Mouse (Mus musculus): Measurements from ENCODE around the gene Gm3542. TPM values are rescaled to one million over a fixed set of nuclear protein-coding genes. Genes with fewer than 3 reads are reported as not detected.
"Not testable (repeated sequence)": the region's sequence is repeated elsewhere in the genome, so short reads cannot be mapped to it uniquely, and the experiment has no call there.

Gene Gm3542
- polyA plus RNA-seq (2015; fragmentation: Nextera tagmentation; extraction: Ambion mirVana): not detected in 2 replicates

GRCm38 (mm10) chr14:5334828-5335227 lies at the start of gene Gm3542:
Gm3542 (minus strand) TSS chr14:5334928.
- H3K9ac ChIP-seq (replicated peaks; ENCODE audit: low read length); H3K4me1 ChIP-seq (ENCODE audit: insufficient read depth, low read length); ATAC-seq (ENCODE audit: low FRiP score, low TSS enrichment); H3K4me3 ChIP-seq (ENCODE audit: low read length); H3K4me2 ChIP-seq (replicated peaks; ENCODE audit: low read depth, low read length); H3K9me3 ChIP-seq (ENCODE audit: low read length); H3K36me3 ChIP-seq (ENCODE audit: insufficient read depth, low read length); H3K27me3 ChIP-seq (ENCODE audit: insufficient read depth, low read length); H3K27ac ChIP-seq (ENCODE audit: low read length): not testable (repeated sequence)
- WGBS: no CpG with 5 or more reads among the region's 2 CpGs

Other genes with a start within 250 kb of the Gm3542 start
- gene Gm8279, start 203.4 kb downstream of the Gm3542 start, polyA plus RNA-seq (2015; fragmentation: Nextera tagmentation; extraction: Ambion mirVana): not detected in 2 replicates
- not detected in 2 replicates for gene Gm3317, start 170.4 kb downstream of the Gm3542 start, polyA plus RNA-seq (2015; fragmentation: Nextera tagmentation; extraction: Ambion mirVana)
- gene Gm8271, start 149.1 kb downstream of the Gm3542 start, polyA plus RNA-seq (2015; fragmentation: Nextera tagmentation; extraction: Ambion mirVana): not detected in 2 replicates
- gene Gm3526, start 74.3 kb downstream of the Gm3542 start, polyA plus RNA-seq (2015; fragmentation: Nextera tagmentation; extraction: Ambion mirVana): not detected in 2 replicates
- 0.22 TPM in 1 of 2 replicates, not detected in the other for gene Gm3500, start 54.1 kb upstream of the Gm3542 start, polyA plus RNA-seq (2015; fragmentation: Nextera tagmentation; extraction: Ambion mirVana)
- 0.42 and 0.45 TPM in 2 replicates for gene Gm3194, start 120.5 kb upstream of the Gm3542 start, polyA plus RNA-seq (2015; fragmentation: Nextera tagmentation; extraction: Ambion mirVana)
- gene Gm8246, start 142.9 kb upstream of the Gm3542 start, polyA plus RNA-seq (2015; fragmentation: Nextera tagmentation; extraction: Ambion mirVana): not detected in 2 replicates
- gene Gm3187, start 149.3 kb upstream of the Gm3542 start, polyA plus RNA-seq (2015; fragmentation: Nextera tagmentation; extraction: Ambion mirVana): not detected in 2 replicates
- 0.52 and 0.57 TPM in 2 replicates for gene Gm3488, start 166.7 kb upstream of the Gm3542 start, polyA plus RNA-seq (2015; fragmentation: Nextera tagmentation; extraction: Ambion mirVana)
- gene Gm3532, start 203.6 kb upstream of the Gm3542 start, polyA plus RNA-seq (2015; fragmentation: Nextera tagmentation; extraction: Ambion mirVana): not detected in 2 replicates

Measured in kidney, embryonic 16.5 days (tissue).